Mouse (Mus musculus) forebrain, postnatal 0 days (tissue): ENCODE results near the gene Pter. TPM values are rescaled to one million over a fixed set of nuclear protein-coding genes. Genes with fewer than 3 reads are reported as not detected.
A peak's percentile ranks its signal among the peaks of the same experiment; 100 is the strongest.

Experiments
- ATAC-seq: fragments of 200-750 bp; cut with Nextera tagmentation; 2 replicates; pipeline ENCODE4 v1.8.0; 2017; ENCODE audit warnings: mild to moderate bottlenecking, moderate library complexity
- DNase-seq: peaks from one replicate; pipeline ENCODE4 v3.0.0-alpha.2; 2015
- H3K27ac ChIP-seq: fragments of 300-500 bp; sonication (generic); 2 replicates; pipeline ENCODE4 v1.5.1; 2014; ENCODE audit warnings: low read depth, mild to moderate bottlenecking, antibody characterized with exemption, low read length, moderate library complexity, mixed read lengths
- H3K27me3 ChIP-seq: fragments of 300-500 bp; sonication (generic); 2 replicates; pipeline ENCODE4 v1.6.1; 2014; ENCODE audit warnings: mild to moderate bottlenecking, low read length, mixed read lengths; ENCODE audit not compliant: insufficient read depth
- H3K36me3 ChIP-seq: fragments of 300-500 bp; sonication (generic); 2 replicates; pipeline ENCODE4 v1.6.1; 2014; ENCODE audit warnings: mild to moderate bottlenecking, moderate library complexity; ENCODE audit not compliant: insufficient read depth
- H3K4me1 ChIP-seq: fragments of 300-500 bp; sonication (generic); 2 replicates; pipeline ENCODE4 v1.6.1; 2014; ENCODE audit warnings: antibody characterized with exemption; ENCODE audit not compliant: insufficient read depth
- H3K4me2 ChIP-seq: fragments of 300-500 bp; sonication (generic); 2 replicates; pipeline ENCODE4 v1.6.1; 2014; ENCODE audit warnings: low read depth, mild to moderate bottlenecking, moderate library complexity
- H3K4me3 ChIP-seq: fragments of 300-500 bp; sonication (generic); 2 replicates; pipeline ENCODE4 v1.5.1; 2014; ENCODE audit warnings: low read depth, low read length, mixed read lengths
- H3K9ac ChIP-seq: fragments of 300-500 bp; sonication (generic); 2 replicates; pipeline ENCODE4 v1.6.1; 2014; ENCODE audit warnings: mild to moderate bottlenecking
- H3K9me3 ChIP-seq: fragments of 300-500 bp; sonication (generic); 2 replicates; pipeline ENCODE4 v1.6.1; 2016; ENCODE audit warnings: low read length
- CTCF ChIP-seq: sonication (generic); IDR thresholded peaks from 2 replicates; pipeline ENCODE4 v1.5.1; 2016; ENCODE audit warnings: antibody characterized with exemption, control low read depth, low read depth
- WGBS: fragments of 180-500 bp; shearing (Covaris S2); extraction: QIAGEN DNeasy Blood & Tissue Kit; methylation state at CpG from one replicate; pipeline ENCODE4 v1.1.7; 2014; 5-methylcytosine and 5-hydroxymethylcytosine counted together
- polyA plus RNA-seq: library from polyadenylated mRNA; unstranded; fragments of >200 nt; fragmentation: Nextera tagmentation; extraction: Ambion mirVana; gene quantifications from 2 replicates; pipeline ENCODE4 v1.2.1, GENCODE M21; 2015
- total RNA-seq: library from RNA; depleted of rRNA; stranded (reverse); fragments of >200 nt; gene quantifications from 2 replicates; pipeline ENCODE4 v1.2.3, GENCODE M21; 2014

The Pter gene
- total and polyA plus RNA-seq, 2 experiments from 2014 or later, result 4.6 to 5.4 TPM

GRCm38 (mm10) chr2:12970049-12970724, 46.3 kb downstream of the Pter start:
- H3K27me3 ChIP-seq, result no peaks in the 10 kb centered on the region
- WGBS, result 8% methylated on average over 12 of the region's 12 CpGs

GRCm38 (mm10) chr2:12973752-12974151, 49.9 kb downstream of the Pter start:
- Histone ChIP-seq H3K27ac (no peak overlapping the region), H3K9ac (no peak overlapping the region), H3K4me1 (no peaks in the 10 kb centered on the region), H3K9me3 (no peaks in the 10 kb centered on the region), H3K4me3 (no peak overlapping the region), H3K36me3 (no peaks in the 10 kb centered on the region), H3K27me3 (no peaks in the 10 kb centered on the region), H3K4me2 (no peak overlapping the region)
- 90% methylated on average over 2 of the region's 2 CpGs for WGBS
- no peak for ATAC-seq
- no peak for DNase-seq
- TF ChIP-seq CTCF, result no peak

More at GRCm38 (mm10) chr2:12970049-12970724, 46.3 kb downstream of the Pter start:
- no peak overlapping the region for H3K9ac ChIP-seq
- ATAC-seq, result peak; percentile 78
- no peak overlapping the region for H3K27ac ChIP-seq
- DNase-seq, result peak; percentile 48
- H3K4me1 ChIP-seq, result no peaks in the 10 kb centered on the region
- no peaks in the 10 kb centered on the region for H3K36me3 ChIP-seq
- no peak overlapping the region for H3K4me2 ChIP-seq
- TF ChIP-seq CTCF, result no peak
- no peak overlapping the region for H3K4me3 ChIP-seq
- no peaks in the 10 kb centered on the region for H3K9me3 ChIP-seq

- DNase-seq (no peak), ATAC-seq (no peak)
- Histone ChIP-seq H3K4me1 (no peaks in the 10 kb centered on the region), H3K4me2 (no peak overlapping the region), H3K9me3 (no peaks in the 10 kb centered on the region), H3K36me3 (no peaks in the 10 kb centered on the region), H3K9ac (no peak overlapping the region), H3K27ac (no peak overlapping the region), H3K4me3 (no peak overlapping the region), H3K27me3 (no peaks in the 10 kb centered on the region)
- no peak for TF ChIP-seq CTCF
- 94% methylated on average over 7 of the region's 7 CpGs for WGBS
Measured at GRCm38 (mm10) chr2:12977367-12977766, 53.5 kb downstream of the Pter start.

GRCm38 (mm10) chr2:12978771-12979170, 54.9 kb downstream of the Pter start:
- WGBS, result 48% methylated on average over 4 of the region's 4 CpGs
- no peaks in the 10 kb centered on the region for H3K36me3 ChIP-seq
- TF ChIP-seq CTCF, result no peak
- DNase-seq, result peak; percentile 41
- no peak overlapping the region for H3K4me2 ChIP-seq
- H3K4me1 ChIP-seq, result no peaks in the 10 kb centered on the region
- no peaks in the 10 kb centered on the region for H3K27me3 ChIP-seq
- H3K9ac ChIP-seq, result no peak overlapping the region
- ATAC-seq, result no peak
- no peak overlapping the region for H3K27ac ChIP-seq
- no peaks in the 10 kb centered on the region for H3K9me3 ChIP-seq
- no peak overlapping the region for H3K4me3 ChIP-seq

- H3K9me3 ChIP-seq, result no peaks in the 10 kb centered on the region
- H3K4me2 ChIP-seq, result no peak overlapping the region
- no peaks in the 10 kb centered on the region for H3K4me1 ChIP-seq
- no peak overlapping the region for H3K9ac ChIP-seq
- no peak overlapping the region for H3K27ac ChIP-seq
- no peak overlapping the region for H3K4me3 ChIP-seq
- no peaks in the 10 kb centered on the region for H3K27me3 ChIP-seq
- 39% methylated on average over 4 of the region's 4 CpGs for WGBS
- peak; percentile 23; the same call in 1 of the 2 replicates for ATAC-seq
- H3K36me3 ChIP-seq, result no peaks in the 10 kb centered on the region
- TF ChIP-seq CTCF, result no peak
- peak; percentile 16 for DNase-seq
Measured at GRCm38 (mm10) chr2:12984901-12985732, 61.3 kb downstream of the Pter start.

- H3K36me3 ChIP-seq, result no peaks in the 10 kb centered on the region
Measured at GRCm38 (mm10) chr2:13000026-13000425, 76.2 kb downstream of the Pter start.

GRCm38 (mm10) chr2:13008433-13008832, 84.6 kb downstream of the Pter start:
- Histone ChIP-seq H3K27me3 (peaks cover 23% of the 10 kb centered on the region), H3K4me2 (0 out of 2 replicates have a peak overlapping the region, but pooled peaks have one; percentile 1), H3K4me3 (0 out of 2 replicates have a peak overlapping the region, but pooled peaks have one; percentile 1), H3K27ac (no peak overlapping the region), H3K9ac (no peak overlapping the region), H3K9me3 (no peaks in the 10 kb centered on the region), H3K36me3 (no peaks in the 10 kb centered on the region), H3K4me1 (0 out of 2 replicates have a peak, but pooled peaks cover 14% of the 10 kb centered on the region)
- TF ChIP-seq CTCF, result peak; percentile 28
- DNase-seq, result no peak
- ATAC-seq, result no peak
- 81% methylated on average over 1 of the region's 1 CpGs for WGBS

More at GRCm38 (mm10) chr2:13000026-13000425, 76.2 kb downstream of the Pter start:
- H3K27me3 ChIP-seq, result no peaks in the 10 kb centered on the region
- no peak overlapping the region for H3K4me3 ChIP-seq
- TF ChIP-seq CTCF, result no peak
- H3K27ac ChIP-seq, result no peak overlapping the region
- 78% methylated on average over 2 of the region's 2 CpGs for WGBS
- H3K4me2 ChIP-seq, result no peak overlapping the region
- H3K9me3 ChIP-seq, result no peaks in the 10 kb centered on the region
- H3K9ac ChIP-seq, result no peak overlapping the region
- no peaks in the 10 kb centered on the region for H3K4me1 ChIP-seq
- ATAC-seq (no peak), DNase-seq (no peak)
